Mouse (Mus musculus): ENCODE measurements around the gene Cnot6l.
A peak's percentile ranks its signal among the peaks of the same experiment; 100 is the strongest.

Gene Cnot6l

DNA sequence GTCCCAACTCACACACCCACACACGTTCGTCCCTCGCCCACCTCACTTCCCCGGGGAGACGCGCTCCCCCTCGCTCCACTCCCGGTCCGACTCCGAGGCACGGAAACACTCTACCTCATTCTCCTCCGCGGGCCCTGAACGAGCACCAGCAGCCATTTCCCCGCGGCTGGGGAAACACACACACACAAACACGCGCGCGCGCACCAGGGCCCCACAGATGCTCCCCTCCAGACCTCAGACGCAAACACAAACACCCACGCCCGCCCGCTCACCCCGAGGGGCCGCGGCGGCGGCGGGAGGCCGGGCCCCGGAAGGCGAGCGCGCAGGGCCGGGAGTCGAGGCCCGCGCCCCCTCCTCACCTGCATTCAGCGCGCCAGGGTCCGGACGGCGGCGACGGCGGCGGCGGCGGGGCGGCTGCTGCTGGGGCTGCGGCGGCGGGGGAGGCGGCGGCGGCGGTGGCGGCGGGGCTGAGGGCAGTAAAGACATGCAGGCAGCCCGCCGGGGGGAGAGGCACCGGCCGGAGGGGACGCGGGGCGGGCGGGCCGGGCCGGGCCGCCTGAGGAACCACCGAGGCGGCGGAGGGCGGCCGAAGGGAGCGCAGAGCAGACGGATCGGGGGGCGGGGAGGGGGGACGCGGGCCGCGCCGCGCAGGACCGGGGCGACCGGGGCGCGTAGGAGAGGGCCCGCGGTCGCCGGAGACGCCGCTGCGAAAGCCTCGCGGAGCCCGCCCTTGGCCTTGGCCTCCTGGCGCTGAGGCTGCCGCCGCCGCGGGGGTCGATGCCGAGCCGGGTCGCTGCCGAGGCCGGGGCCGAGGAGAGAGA, 2.2 kb downstream of the Cnot6l start:
- DNase-seq (ENCODE audit: low read depth, low spot score) = peak; percentile 39

DNA sequence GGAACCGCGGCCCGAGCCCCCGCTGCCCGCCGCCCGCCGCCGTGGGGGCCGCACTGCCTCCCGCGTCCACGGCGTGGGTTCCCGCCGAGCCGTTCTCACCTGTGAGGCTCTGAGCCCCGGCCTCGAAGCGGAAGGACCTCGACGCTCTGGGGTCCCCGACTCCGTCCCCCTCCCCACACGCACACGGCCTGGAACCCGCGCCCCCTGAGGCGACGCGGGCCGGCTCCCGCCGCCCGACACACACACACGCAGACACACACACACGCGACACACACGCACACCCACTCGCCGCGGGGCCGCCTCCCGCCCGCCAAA, 2.8 kb downstream of the Cnot6l start:
- no peak for DNase-seq (ENCODE audit: low read depth, low spot score)

DNA sequence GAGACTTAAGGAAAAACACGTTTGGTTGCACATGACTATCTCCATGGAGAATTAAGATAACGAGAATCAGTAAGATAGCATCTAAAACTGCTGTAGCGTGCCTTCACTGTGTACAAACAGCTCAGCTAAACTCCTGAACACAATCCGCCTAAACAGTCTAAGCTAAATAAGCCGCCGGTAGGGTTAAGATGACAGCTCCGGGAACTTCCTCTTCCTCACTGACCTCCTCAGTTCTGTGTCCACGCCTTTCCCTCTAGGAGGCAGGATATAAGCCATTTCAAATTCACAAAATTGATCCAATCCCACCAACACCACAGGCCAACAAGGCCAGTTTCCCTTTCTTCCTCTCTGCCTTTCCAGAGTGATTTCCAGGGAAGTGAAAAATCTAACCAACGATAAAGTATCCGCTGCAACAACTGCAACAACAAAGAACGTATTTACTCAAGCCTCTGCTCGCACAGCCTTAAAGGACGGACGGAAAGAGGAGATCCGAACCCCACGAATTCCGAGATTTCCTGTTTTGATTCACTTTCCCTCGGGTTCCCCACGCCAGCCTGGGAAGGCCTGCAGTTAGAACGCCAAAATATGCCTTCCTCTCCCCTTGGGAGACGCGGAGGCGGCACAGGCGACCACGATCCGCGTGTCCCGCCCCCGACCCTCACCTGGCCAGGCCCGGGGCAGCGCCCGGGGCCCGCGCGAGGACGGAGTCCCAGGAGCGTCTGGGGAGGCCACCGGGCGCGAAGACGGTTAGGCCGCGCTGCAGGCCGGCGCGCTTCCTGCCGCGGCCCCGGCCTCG, 3.3 kb downstream of the Cnot6l start:
- DNase-seq (ENCODE audit: low read depth, low spot score) = peak; percentile 73

DNA sequence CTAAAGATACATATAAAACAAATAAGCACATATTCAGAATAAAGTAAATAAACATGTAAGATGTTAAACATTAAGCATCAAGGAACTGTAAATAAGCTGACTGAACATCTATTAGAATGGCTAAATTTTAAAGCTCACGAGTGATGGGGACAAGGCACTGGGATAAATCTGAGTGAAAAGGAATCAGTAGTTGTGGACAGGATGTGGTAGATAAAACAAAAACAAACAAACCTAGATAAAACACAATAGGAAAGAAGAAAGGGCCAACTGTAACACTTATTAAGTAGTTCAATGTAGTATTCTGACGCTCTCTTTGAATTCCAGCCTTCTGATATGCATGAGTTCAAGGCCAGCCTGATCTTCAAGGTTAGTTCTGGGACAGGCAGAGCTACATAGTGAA, 21.6 kb downstream of the Cnot6l start:
- DNase-seq (ENCODE audit: low read depth, low spot score) = no peak

DNA sequence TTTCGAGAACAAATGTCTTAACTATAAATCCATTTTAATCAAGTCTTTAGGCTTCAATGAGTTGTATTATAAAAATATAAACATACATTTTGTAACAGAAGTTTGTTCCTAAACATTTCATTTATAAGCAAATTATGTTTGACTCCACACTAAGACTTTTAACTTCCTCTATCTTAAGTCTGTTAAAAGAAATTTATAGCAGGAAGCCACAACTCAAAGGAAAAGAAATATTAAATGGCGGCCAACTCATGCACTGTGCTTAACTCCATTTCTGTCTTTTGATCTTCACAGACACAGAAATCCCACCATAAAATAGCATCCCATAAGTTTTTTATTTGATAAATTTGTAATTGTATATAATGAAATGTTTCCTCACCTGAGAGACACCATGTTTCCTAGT, 33.3 kb downstream of the Cnot6l start:
- no peak for DNase-seq (ENCODE audit: low read depth, low spot score)

DNA sequence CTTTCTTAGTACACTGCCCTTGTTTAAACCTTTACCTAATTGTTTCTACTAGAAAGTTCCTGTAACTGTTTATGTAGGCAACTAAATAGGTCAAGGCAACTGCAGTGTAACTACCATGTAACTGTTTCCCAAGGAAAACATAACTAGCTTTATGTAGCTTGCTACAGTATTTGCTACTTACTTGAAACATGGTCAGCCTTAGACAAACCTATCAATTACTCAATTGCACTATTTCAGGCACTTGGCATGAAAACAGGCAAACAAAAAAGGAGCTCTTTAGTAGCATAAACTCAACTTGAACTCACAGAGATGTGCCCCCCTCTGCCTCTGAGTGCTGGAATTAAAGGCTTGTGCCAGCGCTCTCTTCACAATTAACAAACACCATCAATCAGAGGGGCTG, 37.1 kb downstream of the Cnot6l start:
- DNase-seq (ENCODE audit: low read depth, low spot score) = no peak

DNA sequence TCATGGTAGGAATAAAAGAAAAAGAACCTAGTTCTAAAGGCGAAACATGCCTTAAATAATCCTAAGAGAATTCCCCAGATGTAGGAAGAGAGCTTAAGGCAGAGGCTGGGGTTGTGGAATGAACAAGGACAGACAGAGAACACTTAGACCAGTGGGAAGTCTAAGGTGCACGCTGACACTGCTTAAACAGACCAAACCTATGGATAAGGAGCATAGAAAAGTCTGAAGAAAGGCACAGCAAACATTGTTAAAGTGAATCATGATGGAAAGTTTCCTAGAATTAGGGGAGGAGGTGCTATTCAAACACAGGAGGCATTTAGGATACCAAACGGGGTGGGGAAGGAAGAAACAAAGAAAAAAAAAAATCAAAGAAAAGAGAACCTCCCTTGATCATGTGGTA, 49.0 kb downstream of the Cnot6l start:
- no peak for DNase-seq (ENCODE audit: low read depth, low spot score)

DNA sequence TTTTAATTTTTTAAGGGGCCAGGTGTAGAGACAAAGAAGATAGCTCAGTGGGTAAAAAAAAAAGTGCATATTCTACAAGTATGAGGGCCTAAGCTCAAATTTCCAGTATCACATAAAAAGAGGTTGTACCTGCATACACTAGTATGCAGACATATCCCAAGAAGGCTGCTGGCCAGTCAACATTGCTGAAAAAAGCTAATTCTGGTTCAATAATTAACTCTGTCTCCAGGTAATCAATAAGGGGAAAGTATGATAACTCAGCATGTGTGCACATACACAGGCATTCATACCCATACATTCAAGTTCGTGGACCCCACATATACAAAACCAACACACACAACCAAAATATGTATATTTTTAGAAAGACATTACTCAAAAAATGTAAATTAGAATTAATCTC, 59.3 kb downstream of the Cnot6l start:
- DNase-seq (ENCODE audit: low read depth, low spot score) = no peak

DNA sequence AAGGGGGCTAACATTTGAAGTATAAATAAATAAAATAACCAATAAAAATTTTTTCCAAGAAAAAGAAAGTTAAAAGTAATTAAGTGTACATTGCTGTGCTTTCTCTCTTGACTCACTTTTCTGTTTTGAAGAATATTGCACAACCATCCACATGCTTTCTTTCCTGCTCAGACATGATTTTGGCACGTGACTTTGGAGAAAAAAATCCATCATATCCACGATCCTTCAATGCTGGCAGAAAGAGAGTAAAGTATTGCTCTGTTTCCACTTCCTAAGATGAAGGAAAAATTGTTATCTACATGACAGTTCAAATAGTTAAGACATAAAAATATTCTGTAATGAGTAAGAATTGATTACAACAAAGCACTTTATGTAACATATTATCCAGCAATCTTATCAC, 72.5 kb downstream of the Cnot6l start:
- peak; percentile 33 for DNase-seq (ENCODE audit: low read depth, low spot score)

DNA sequence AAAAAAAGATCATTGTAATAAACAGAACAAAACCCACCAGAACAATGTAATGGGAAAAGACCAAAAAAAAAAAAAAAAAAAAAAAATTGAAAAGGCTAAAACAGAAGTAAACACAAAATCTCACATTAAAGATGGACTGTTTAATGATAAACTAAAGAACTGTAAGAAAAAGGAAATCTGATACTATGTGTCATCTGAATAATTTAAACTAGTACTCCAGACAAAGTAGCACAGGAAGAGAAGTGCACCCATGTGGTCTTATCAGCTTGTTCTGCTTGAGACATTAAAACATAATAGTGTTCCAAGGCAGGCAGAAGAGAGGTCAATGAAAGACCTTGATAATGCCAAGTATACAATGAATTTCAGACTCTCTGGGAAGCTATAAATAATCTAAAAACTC, 78.6 kb downstream of the Cnot6l start:
- no peak for DNase-seq (ENCODE audit: low read depth, low spot score)

DNA sequence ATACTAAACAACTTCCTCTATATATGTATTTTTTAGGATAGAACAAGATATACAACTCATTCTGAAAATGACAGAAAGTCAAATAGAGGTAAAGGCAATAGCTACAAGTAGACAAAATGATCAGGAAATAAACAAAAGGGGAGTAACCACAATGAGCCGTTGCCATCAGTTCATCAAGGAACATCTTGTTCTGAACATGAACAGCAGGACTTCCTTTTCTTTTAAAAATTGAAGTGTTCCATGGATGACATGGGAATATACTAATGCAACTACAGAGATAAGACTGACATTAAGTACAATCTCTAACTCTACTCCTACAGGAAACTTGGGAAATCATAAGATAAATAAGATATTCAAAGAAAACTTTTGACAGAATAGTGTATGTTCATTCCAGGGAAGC, 84.9 kb downstream of the Cnot6l start:
- DNase-seq (ENCODE audit: low read depth, low spot score) = no peak

DNA sequence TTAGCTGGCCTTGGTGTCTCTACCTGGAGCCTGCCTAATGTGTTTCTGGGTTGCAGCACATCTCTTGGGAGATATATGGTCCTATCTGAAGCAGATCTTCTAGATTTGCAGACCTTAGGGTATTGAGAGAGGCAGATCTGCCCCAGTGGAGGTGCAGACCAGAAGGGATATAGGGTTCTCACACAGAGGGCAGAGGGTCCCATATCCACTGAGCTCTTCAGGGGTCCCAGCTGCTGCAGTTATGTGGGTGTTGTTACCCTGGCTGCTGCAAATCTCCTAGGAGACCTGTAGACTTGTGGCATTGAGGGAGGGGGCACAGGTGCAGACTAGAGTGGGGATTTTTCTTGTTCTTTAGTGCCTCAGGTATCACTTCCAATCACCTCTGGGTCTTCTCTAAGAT, 98.4 kb downstream of the Cnot6l start:
- DNase-seq (ENCODE audit: low read depth, low spot score) = no peak

DNA sequence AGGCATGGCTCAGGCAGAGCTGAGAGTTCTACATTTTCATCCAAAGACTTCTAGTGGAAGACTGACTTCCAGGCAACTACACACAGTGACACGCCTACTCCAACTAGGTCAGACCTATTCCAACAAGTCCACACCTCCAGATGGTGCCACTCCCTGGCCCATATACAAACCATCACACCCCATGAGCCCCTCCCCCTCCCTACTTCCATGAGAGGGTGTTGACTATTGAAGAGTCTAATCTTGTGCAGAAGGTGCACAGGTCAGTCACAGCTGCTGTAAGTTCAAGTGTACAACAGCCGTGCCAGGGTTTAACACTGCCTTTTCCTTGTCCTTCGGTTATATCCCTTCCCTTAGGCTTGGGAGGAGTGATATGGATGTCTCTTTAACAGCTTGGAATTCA, 121.5 kb downstream of the Cnot6l start:
- DNase-seq (ENCODE audit: low read depth, low spot score) = no peak

DNA sequence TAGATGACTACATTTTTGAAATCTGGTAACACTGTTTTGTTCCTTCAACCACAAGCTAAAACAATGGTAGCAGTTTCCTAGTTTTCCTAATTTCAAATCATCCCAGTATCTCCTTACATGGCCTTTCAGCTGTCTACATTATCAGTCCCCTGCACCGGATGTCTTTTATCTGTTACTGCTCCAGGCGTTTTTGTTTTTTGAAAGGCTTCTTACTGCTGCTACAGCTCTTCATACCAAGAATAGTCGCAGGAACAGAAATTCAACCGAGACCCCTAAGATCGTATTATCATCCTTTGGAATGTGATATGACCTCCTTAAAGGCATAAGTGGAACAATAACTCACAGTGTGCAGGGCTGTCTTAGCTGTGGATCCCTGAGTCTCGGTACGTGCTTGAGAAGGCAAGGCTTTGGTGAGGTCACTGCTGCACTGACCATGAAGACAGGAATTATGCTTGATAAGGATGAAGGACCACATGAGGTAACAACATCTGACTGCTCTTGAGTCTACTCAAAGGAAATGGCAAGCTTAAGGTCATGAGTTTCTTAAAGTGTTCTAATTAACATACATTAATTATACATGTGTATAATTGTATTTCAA, 122.4 kb downstream of the Cnot6l start:
- DNase-seq (ENCODE audit: low read depth, low spot score) = no peak

DNA sequence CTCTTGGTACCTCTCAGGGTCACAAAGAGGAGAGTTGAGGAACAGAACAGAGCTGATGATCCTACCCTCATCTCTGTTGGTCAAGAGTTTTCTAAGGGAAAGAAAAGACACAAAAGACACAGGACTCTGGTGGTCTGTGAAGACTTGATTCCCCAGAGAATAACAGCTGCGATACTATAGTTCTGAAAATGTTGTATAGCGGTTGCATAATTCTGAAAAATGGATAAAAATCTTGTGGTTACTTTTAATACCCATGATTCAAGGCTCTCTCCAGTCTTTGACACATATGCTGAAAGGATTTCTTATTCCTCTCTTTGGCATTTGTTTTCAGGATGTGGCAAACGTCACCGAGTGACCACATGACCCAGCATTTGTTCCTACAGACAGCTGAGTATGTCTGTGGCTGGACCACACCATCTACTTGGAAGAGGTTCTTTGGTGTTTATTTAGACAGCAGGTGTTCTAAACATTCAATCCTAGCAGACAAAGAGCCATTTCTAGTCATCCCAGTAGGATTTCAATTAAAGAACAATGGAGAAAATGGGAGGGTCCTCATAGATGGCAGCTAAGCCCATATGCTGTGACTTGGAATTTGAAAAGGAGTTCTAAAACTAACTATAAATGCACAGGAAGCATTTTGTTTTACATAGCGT, 124.7 kb downstream of the Cnot6l start:
- peak; percentile 6 for DNase-seq (ENCODE audit: low read depth, low spot score)

DNA sequence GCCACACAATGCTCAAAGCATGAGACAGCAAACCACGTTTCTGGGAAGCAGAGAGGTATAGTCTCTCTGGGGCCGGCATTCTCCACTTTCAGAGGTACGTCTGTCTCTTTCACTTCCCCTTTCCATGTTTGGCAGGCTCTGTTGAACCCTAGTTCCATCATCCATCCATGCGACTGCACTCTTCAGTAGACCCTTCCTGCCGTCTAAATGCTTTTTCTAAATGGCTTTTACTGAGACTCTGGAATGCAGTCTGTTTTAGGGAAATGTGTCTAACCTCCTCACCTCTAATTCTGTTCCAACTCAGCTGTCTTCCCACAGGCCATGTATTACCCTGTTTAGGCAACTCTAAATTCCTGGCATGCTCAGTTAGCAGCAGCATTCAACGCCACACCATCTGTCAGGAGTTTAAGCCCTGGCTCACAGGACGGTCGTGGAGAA, 126.3 kb downstream of the Cnot6l start:
- no peak for DNase-seq (ENCODE audit: low read depth, low spot score)

DNA sequence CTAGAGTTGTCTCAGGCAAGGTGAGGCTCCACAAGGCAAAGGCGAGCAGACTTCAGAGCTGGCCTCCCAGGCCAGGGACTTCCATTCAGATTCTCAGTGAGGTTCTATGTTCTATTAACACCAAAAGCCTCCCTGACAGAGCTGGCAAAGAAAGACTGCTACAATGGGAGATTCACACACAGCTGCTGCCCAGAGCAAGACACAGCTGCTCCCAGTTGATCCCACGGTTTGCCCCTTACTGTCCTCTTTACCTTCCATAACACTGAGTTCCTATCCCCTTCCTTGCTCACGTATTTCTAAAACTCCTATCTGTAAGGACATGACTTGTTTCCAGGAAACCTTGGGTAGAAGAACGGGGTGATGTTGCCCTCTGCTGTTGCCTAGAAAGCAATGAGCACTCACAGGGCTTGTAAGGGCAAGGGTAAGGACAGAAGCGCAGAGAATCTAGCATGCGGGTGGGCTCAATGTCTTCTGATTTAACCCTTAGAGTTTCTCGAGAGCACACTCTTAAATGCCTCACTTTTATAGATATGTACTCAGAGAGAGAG, 127.8 kb downstream of the Cnot6l start:
- no peak for DNase-seq (ENCODE audit: low read depth, low spot score)

DNA sequence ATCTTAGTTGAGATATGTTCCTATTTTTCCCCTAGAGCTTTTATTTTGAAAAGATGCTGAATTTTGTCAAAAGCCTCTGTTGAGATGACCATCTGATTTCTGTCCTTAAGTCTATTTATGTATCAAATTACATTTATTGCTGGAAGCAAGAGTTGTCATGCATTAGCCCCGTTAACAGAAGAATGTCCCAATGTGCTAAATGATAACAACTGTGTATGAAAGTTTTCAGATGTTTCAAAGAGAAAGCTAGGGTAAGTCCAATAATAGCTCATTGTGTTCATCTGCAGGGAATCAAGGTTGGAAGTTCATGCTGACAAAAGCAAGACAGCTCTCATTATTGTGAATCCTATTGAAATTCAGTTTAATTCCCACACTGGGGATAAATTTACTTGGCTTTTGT, 129.9 kb downstream of the Cnot6l start:
- DNase-seq (ENCODE audit: low read depth, low spot score) = no peak

DNA sequence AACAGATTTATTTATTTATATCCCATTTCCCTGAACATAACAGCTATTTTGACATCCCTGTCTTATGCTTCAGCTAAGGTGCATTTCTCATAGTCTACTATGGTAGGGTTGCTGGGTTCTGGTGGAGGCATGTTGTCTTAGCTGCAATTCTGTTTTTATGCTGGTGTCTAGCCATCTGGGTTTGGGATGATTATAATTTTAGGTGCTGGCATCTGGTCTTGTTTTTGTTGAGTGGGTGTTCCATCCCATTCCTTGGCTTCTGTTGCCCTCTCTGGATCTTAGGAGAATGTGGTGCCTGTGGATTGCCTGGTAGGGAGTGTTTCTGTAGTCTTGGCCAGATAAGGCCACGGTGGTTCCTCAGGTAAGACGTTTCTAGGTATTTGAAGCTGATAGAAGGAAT, 134.2 kb downstream of the Cnot6l start:
- no peak for DNase-seq (ENCODE audit: low read depth, low spot score)

All from 3T3-L1 (cell line).